Mouse (Mus musculus) brain, embryonic 14.5 days (tissue): ENCODE measurements at regions not wholly inside any gene's neighbourhood (a gene's known extent, or its start where the extent isn't known, plus 50 kb on each side); places are given as distances from the start of the nearest gene placed in this dataset.
"Not testable (repeated sequence)": the region's sequence is repeated elsewhere in the genome, so short reads cannot be mapped to it uniquely, and the experiment has no call there.

Source experiments
- DNase-seq: peaks from one replicate; pipeline ENCODE4 v3.0.0-alpha.2; 2011; ENCODE audit warnings: low read depth
- CTCF ChIP-seq: fragments of 200-500 bp; IDR thresholded peaks from 2 replicates; pipeline ENCODE4 v1.5.1; 2012; ENCODE audit warnings: inconsistent platforms, mild to moderate bottlenecking, moderate library complexity, borderline replicate concordance; ENCODE audit not compliant: insufficient read depth, insufficient read length; ENCODE audit errors: extremely low read depth
- POLR2A ChIP-seq: fragments of 200-500 bp; IDR thresholded peaks from 2 replicates; pipeline ENCODE4 v1.6.1; 2012; ENCODE audit warnings: mild to moderate bottlenecking, inconsistent platforms, borderline replicate concordance; ENCODE audit not compliant: poor library complexity, insufficient read depth, insufficient read length, severe bottlenecking; ENCODE audit errors: extremely low read depth

DNA sequence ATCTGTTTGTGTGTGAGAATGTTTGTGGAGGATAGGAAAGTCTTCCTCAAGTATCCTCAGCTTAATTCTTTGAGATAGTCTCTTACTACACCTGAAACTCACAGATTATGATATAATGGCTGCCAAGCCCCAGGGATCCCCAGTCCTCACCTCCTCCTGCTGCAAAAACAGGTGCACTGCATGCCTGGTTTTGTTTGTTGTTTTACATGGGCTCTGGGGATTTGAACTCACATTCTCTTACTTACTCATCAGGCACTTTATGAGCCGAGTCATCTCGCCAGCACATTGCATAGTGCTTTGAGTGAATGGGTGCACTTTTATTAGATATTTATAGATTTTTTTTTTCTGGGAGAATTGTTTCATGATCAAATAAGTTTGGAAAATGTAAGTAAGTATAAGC is 56.3 kb downstream of the Mterf1b start:
- DNase-seq = no peak
- TF ChIP-seq POLR2A (no peak), CTCF (no peak)

DNA sequence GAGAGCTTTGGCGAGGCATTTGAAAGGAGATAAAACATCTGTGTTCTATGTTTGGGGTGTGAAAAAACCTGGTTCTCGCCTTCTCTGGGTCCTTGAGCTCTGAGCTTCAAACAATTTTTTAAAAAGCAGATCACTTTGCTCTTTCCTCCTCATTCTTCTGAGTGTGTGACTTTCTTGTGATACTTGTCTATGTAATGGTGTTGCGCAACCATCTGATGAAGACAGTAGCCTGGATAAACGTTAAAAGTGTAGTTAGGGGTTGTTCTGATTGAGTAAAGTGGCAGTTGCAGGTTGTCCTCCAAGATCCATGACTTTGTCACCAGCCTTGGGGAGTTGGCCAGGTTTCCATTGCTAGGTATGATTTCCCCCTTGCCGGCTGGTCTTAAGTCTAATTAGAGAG is 62.1 kb downstream of the Mterf1b start:
- DNase-seq = not testable (repeated sequence)

DNA sequence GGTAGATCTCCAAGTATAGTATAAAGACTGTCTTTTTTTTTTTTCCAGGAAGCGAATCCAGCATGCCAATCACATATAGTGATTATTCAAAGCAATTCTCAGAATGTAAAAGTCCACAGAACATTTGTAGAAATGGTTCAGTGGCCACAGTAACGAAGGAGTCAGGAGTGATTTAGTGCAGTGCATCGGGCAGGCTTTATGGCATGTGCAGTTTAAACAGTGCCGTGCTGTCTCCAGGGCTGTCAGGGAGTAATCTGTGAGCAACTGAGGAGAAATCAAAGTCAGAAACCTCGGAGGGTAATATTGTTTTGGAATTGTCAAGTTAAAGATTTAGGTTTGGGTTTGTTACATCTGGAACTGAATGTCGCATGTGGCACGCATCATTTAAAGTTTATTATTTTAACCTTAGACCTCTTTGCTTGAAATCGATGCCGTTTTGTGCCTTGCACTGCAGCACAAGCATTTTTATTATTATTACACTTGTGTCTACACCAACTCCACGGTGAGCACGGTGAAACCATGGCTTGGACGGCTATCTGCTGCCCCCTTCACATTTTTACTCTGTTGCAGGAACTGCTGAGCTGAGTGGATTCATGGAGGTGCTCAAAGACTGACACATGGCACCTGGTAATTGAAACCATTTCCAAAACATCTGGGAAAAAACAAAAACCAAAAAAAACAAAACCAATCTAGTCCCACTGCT is 65.0 kb downstream of the Mterf1b start:
- DNase-seq = no peak
- TF ChIP-seq CTCF (no peak), POLR2A (no peak)

DNA sequence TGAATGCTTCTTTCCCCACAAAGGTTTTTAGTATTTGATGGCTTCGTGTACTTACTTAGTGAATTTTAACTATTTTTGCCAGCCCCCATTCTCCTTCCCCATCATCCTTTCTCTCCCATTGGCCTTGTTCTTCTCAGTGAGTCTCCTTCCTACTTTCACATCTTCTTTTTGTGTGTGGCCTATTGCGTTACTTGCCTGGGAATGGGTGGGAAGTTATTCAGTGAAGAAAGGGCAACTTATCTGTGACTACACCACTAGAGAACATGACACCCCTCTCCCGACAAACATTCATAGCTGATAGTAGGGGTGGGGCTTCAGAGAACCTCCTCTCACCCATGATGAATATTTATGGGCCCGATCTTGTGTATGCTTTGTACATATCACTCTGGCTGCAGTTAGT is 67.1 kb downstream of the Mterf1b start:
- TF ChIP-seq CTCF (no peak), POLR2A (no peak)
- DNase-seq = no peak

DNA sequence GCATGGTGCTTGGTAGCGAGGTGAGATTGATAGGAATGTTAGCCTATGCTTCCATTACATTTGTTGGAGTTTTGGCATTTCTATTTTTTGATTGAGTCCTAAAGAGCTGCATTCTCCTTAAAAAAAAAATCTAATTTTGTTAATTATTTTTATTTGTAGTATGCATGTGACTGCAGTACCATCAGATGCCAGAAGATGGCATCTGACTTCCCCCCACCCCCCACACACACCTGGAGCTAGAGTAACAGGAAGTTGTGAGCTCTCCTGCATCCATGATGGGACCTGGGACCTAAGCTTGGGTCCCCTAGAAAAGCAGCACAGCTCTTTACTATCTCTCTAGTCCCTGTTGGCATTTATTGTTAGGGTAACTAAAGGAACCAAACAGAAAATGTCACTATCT is 70.5 kb downstream of the Mterf1b start:
- TF ChIP-seq POLR2A (no peak), CTCF (peak; percentile 61; the same call in 1 of the 2 replicates)
- no peak for DNase-seq

DNA sequence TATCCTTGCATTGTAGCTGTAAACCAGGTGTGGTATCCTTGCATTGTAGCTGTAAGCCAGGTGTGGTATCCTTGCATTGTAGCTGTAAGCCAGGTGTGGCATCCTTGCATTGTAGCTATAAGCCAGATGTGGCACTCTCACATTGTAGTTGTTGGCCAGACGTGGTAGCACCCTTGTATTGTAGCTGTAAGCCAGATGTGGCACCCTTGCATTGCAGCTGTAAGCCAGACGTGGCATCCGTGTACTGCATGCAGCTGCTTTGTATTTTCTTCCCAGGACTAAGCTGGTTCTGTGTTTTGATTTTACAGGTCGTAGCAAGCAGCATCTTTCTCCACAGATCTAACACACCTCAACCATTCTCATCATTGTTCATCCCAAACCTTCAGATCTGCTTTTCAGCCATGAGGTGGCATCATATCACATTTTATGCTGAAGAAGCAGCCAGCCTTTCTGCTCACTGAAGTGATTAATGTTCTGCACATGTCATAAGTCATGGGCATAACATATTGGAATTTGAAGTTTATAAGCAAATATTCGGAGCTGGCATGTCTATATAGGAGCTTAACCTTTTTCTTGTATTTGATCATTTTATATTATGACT is 71.5 kb downstream of the Mterf1b start:
- peak; percentile 86 for DNase-seq
- TF ChIP-seq POLR2A = no peak
- TF ChIP-seq CTCF = peak; percentile 56; the same call in 1 of the 2 replicates

DNA sequence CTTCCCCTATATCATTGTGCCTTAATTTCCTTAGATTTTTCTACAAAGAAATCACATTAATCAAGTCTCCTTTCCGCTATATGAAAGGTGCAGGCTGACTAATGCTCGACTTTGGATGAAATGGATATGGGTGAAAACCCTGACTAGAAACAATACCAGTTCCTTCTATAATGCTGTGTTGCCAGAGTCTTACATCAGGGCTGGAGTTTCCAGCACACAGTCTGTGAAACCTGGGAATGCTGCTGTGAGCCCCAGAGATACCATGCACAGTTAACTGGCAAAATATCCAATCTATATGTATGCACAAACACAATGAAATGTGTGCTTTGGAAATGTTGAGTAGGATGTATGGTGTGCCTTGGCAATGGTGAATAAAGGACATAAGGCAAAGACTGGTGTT is 75.5 kb downstream of the Mterf1b start:
- DNase-seq = no peak
- TF ChIP-seq CTCF (no peak), POLR2A (no peak)

DNA sequence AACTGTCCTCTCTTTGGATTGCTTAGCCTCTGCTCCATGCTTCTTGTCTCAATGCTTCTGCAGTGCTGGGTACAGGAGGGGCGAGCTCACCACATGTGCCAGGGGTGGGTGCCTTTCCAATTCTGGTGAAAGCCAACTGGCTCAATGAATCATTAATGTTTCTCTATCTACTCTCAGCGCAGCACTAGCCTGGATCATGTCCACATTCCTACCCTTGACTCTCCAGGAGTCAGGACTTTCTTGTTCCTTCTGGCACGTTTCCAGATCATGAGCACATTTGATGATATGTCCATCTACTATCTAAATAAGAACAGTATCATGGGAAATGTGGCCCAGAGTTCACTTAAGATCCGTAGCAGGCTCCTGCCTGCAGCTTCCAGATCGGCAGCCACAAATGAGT is 80.8 kb downstream of the Mterf1b start:
- DNase-seq = peak; percentile 8
- TF ChIP-seq POLR2A (no peak), CTCF (no peak)

DNA sequence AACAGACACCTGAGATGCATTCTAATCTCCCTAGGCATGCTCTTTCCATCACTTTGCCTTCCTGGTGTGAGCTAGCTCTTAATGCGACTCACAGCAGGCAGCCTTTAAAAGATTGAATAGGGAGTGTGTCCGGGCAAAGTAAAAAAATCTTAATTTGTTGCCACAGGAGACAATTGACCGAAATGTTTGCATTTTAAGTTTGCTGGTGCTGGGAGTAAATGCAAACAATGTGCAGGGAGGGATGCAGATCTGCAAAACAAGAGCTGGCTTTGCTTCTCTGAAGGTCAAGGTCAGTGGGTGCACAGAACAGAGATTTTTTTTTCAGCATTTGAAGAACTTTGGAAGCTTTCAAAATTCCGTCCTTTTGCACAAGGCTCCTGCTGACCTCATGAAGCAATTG is 111.4 kb downstream of the Mterf1b start:
- peak; percentile 29 for DNase-seq
- TF ChIP-seq CTCF (no peak), POLR2A (no peak)

DNA sequence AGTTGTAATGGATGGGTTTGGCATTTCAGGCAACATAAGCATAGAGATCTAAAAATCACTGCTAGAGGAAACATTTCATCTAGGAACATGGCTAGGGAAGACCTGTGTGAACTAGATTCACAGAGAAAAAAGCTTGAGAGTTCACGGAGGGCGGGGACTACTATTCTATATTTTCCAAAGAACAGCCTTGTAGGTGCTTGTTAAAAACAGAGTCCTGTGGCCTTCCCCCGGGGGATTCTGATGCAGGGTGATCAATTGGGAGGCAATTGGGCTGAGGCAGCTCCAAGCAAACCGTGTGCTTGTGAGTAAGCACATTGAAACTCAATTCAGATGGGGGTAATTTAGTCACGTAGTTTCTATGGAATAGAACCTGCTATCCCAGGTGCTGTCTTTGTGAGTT is 112.0 kb downstream of the Mterf1b start:
- TF ChIP-seq CTCF (no peak), POLR2A (no peak)

DNA sequence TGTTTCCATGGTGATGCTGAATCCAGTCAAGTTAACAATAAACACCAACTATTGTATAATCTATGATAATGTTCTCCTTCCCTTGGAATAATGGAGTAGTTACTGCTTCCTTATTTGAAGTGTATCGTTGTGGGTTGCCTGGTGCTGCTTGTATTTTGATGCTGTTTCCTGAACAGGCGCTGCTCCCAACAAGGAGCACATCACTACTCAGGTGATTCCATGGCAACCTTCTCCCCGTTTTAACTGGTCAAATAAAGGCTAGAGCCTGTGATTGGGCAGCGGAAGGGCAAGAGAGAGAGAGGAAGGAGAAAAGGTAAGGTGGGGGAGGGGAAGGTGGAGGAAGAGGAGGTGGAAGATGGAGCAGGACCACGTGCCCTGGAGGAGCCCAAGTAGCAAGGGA is 116.3 kb downstream of the Mterf1b start:
- TF ChIP-seq POLR2A (no peak), CTCF (no peak)

More for the DNA sequence above, 112.0 kb downstream of the Mterf1b start:
- DNase-seq = no peak

DNA sequence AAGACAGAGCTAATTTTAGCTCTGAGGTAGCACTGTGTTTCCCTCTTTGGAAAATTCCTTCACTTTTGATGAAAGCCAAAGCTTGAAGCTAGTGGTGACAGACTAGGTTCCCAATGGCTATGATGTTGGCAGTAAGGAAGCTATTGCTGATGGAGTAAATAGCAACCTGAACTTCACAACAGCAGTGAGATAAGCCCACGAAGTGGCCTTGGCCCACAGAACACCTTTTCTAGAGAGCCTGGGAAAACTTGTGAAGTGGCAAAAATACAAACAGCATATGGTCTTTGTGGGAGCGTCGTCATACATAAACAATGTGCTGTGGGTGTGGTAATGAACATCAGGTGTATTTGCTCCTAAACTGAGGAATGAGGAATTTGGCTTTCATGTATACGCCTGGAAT is 119.0 kb downstream of the Mterf1b start:
- TF ChIP-seq POLR2A (no peak), CTCF (no peak)
- peak; percentile 78 for DNase-seq

More for the DNA sequence above, 116.3 kb downstream of the Mterf1b start:
- no peak for DNase-seq

DNA sequence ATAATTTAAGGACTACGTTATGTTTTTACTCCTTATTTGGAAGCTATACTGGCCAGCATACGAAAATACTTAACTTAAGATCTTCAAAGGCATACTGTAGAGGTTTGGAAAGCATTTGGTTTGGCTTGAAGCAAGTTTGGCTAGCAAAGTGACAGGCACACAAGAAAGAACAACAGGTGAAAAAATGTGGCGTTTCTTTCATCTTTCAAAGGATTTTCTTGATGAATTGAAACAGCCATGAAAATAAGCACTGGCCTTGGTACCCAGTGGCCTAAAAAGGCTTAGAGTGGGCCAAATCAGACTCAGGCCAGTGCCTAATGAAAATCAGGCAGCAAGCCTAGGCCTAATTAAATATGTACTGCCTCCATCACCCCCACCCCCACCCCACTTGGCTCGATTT is 119.4 kb downstream of the Mterf1b start:
- peak; percentile 90 for DNase-seq
- TF ChIP-seq POLR2A = no peak

DNA sequence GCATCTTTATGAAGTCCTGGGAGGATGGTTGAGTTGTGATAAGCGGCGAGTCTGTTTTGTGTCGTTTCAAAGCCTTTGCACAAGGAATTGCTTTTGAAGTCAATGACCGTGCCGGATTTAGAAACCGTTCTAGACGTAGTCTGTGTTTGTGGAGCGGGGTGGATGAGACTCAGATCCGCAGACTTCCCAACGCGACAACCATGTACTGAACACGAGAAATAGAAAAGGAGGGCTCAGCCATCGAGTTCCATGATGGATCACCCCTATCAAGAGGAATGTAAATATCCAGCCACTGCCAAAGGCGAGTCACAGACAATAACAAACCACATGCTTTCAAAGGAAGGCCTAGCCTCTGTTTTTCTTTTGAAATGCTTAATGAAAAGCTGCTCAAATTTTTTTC is 120.5 kb downstream of the Mterf1b start:
- TF ChIP-seq POLR2A = no peak
- peak; percentile 34 for DNase-seq
